Mouse (Mus musculus): ENCODE results near the gene Taar7d. TPM values are rescaled to one million over a fixed set of nuclear protein-coding genes. Genes with fewer than 3 reads are reported as not detected.

Gene Taar7d
- polyA plus RNA-seq, 1 experiment from 2014 or later, result not detected

Other genes with a start within 250 kb of the Taar7d start
- gene Rps12, start 239.9 kb upstream of the Taar7d start, polyA plus RNA-seq (2015; fragmentation: Nextera tagmentation; extraction: Ambion mirVana), result 152 and 178 TPM in 2 replicates
- 15.4 and 18.3 TPM in 2 replicates for gene Slc18b1, start 230.2 kb upstream of the Taar7d start, polyA plus RNA-seq (2015; fragmentation: Nextera tagmentation; extraction: Ambion mirVana)
- 0.31 and 0.57 TPM in 2 replicates for gene Vnn3, start 175.8 kb upstream of the Taar7d start, polyA plus RNA-seq (2015; fragmentation: Nextera tagmentation; extraction: Ambion mirVana)
- 2.0 and 2.9 TPM in 2 replicates for gene Vnn1, start 132.5 kb upstream of the Taar7d start, polyA plus RNA-seq (2015; fragmentation: Nextera tagmentation; extraction: Ambion mirVana)
- not detected in 2 replicates for gene Taar1, start 106.9 kb upstream of the Taar7d start, polyA plus RNA-seq (2015; fragmentation: Nextera tagmentation; extraction: Ambion mirVana)
- gene Taar2, start 88.7 kb upstream of the Taar7d start, polyA plus RNA-seq (2015; fragmentation: Nextera tagmentation; extraction: Ambion mirVana), result 0.30 and 0.31 TPM in 2 replicates
- gene Taar3, start 77.7 kb upstream of the Taar7d start, polyA plus RNA-seq (2015; fragmentation: Nextera tagmentation; extraction: Ambion mirVana), result not detected in 2 replicates
- not detected in 2 replicates for gene Taar4, start 66.7 kb upstream of the Taar7d start, polyA plus RNA-seq (2015; fragmentation: Nextera tagmentation; extraction: Ambion mirVana)
- not detected in 2 replicates for gene Taar5, start 56.5 kb upstream of the Taar7d start, polyA plus RNA-seq (2015; fragmentation: Nextera tagmentation; extraction: Ambion mirVana)
- gene Taar6, start 41.6 kb upstream of the Taar7d start, polyA plus RNA-seq (2015; fragmentation: Nextera tagmentation; extraction: Ambion mirVana), result not detected in 2 replicates
- not detected in 2 replicates for gene Taar7a, start 33.7 kb upstream of the Taar7d start, polyA plus RNA-seq (2015; fragmentation: Nextera tagmentation; extraction: Ambion mirVana)
- not detected in 2 replicates for gene Taar7b, start 27.3 kb upstream of the Taar7d start, polyA plus RNA-seq (2015; fragmentation: Nextera tagmentation; extraction: Ambion mirVana)
- not detected in 2 replicates for gene Taar7e, start 10.4 kb downstream of the Taar7d start, polyA plus RNA-seq (2015; fragmentation: Nextera tagmentation; extraction: Ambion mirVana)
- not detected in 2 replicates for gene Taar7f, start 22.3 kb downstream of the Taar7d start, polyA plus RNA-seq (2015; fragmentation: Nextera tagmentation; extraction: Ambion mirVana)
- gene Taar8a, start 49.3 kb downstream of the Taar7d start, polyA plus RNA-seq (2015; fragmentation: Nextera tagmentation; extraction: Ambion mirVana), result not detected in 2 replicates
- gene Taar8b, start 65.1 kb downstream of the Taar7d start, polyA plus RNA-seq (2015; fragmentation: Nextera tagmentation; extraction: Ambion mirVana), result not detected in 2 replicates
- gene Taar8c, start 74.7 kb downstream of the Taar7d start, polyA plus RNA-seq (2015; fragmentation: Nextera tagmentation; extraction: Ambion mirVana), result not detected in 2 replicates
- gene Taar9, start 82.3 kb downstream of the Taar7d start, polyA plus RNA-seq (2015; fragmentation: Nextera tagmentation; extraction: Ambion mirVana), result not detected in 2 replicates
- 102 TPM in 2 replicates for gene Stx7, start 122.1 kb downstream of the Taar7d start, polyA plus RNA-seq (2015; fragmentation: Nextera tagmentation; extraction: Ambion mirVana)
- 11.0 and 11.3 TPM in 2 replicates for gene Moxd1, start 196.3 kb downstream of the Taar7d start, polyA plus RNA-seq (2015; fragmentation: Nextera tagmentation; extraction: Ambion mirVana)